Mouse (Mus musculus) midbrain, embryonic 12.5 days (tissue): ENCODE data around the gene Vps52. TPM values are rescaled to one million over a fixed set of nuclear protein-coding genes. Genes with fewer than 3 reads are reported as not detected.

Source experiments
- ATAC-seq: fragments of 200-750 bp; cut with Nextera tagmentation; 2 replicates; pipeline ENCODE4 v1.8.0; 2017; ENCODE audit warnings: low read depth, moderate TSS enrichment, moderate library complexity; ENCODE audit not compliant: low FRiP score
- H3K27ac ChIP-seq: fragments of 300-500 bp; sonication (generic); replicated peaks from 2 replicates; pipeline ENCODE4 v1.5.1; 2016; ENCODE audit warnings: mild to moderate bottlenecking
- H3K27me3 ChIP-seq: fragments of 300-500 bp; sonication (generic); 2 replicates; pipeline ENCODE4 v1.6.1; 2016; ENCODE audit warnings: mild to moderate bottlenecking
- H3K36me3 ChIP-seq: fragments of 300-500 bp; sonication (generic); 2 replicates; pipeline ENCODE4 v1.6.1; 2016
- H3K4me1 ChIP-seq: fragments of 300-500 bp; sonication (generic); 2 replicates; pipeline ENCODE4 v1.6.1; 2016
- H3K4me2 ChIP-seq: fragments of 300-500 bp; sonication (generic); replicated peaks from 2 replicates; pipeline ENCODE4 v1.6.1; 2016; ENCODE audit warnings: mild to moderate bottlenecking, moderate library complexity
- H3K4me3 ChIP-seq: fragments of 300-500 bp; sonication (generic); 2 replicates; pipeline ENCODE4 v1.5.1; 2016; ENCODE audit warnings: mild to moderate bottlenecking
- H3K9ac ChIP-seq: fragments of 300-500 bp; sonication (generic); replicated peaks from 2 replicates; pipeline ENCODE4 v1.6.1; 2016; ENCODE audit warnings: mild to moderate bottlenecking, moderate library complexity
- H3K9me3 ChIP-seq: fragments of 300-500 bp; sonication (generic); 2 replicates; pipeline ENCODE4 v1.6.1; 2016; ENCODE audit warnings: mild to moderate bottlenecking
- WGBS: fragments of 180-500 bp; shearing (Covaris S2); methylation state at CpG from one replicate; pipeline ENCODE4 v1.1.7; 2016; 5-methylcytosine and 5-hydroxymethylcytosine counted together
- polyA plus RNA-seq: library from polyadenylated mRNA; unstranded; fragments of >200 nt; fragmentation: Nextera tagmentation; extraction: Ambion mirVana; gene quantifications from 2 replicates; pipeline ENCODE4 v1.2.1, GENCODE M21; 2016

Gene Vps52
- polyA plus RNA-seq, 1 experiment from 2014 or later: 70.9 TPM

DNA sequence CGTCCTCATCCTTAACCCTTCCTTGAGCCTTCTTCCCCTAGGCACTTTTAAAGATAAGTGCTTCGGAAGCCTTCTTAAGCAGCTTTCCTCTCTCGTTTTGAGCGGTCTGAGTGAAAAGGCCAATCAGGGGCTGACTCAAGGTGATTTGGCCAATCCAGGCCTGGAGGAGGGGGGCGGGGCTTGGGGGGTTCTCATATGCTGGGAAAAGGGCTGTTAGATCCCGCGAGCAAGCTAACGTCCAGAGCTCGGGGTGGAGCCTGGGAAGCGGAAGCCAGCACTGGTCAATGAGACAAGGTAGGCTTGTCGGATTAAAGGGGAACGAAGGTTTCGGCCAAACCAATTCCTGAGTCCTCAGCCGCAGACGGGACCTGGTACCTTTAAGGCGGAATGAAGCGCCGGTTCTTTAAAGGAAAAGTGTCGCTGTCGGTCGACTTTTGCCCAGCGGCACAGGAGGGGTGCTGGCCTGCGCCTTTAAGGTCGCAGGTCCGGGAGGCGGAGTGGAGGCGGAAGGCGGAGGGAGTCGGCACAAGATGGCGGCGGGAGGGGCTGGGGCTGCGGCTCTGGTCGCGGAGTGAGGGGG is 39.9 kb upstream of the Vps52 start, which contains the start of the genes Tapbp and Zbtb22:
Tapbp (plus strand) TSS at position 229 of the 580 bp plus-strand sequence.
Zbtb22 (plus strand) TSS at position 234 of the 580 bp plus-strand sequence.
- Histone ChIP-seq H3K4me2 (peak within 1 kb of the TSS; percentile 53), H3K9me3 (no peaks in the 10 kb centered on the region), H3K27me3 (peaks cover 14% of the 10 kb centered on the region), H3K4me3 (peak within 1 kb of the TSS; percentile 68), H3K4me1 (peaks cover 51% of the 10 kb centered on the region), H3K36me3 (peaks cover 54% of the 10 kb centered on the region), H3K27ac (peak within 1 kb of the TSS; percentile 88), H3K9ac (peak within 1 kb of the TSS; percentile 66)
- ATAC-seq: peak; percentile 92
- under 1% methylated on average over 32 of the region's 34 CpGs for whole genome bisulfite sequencing

DNA sequence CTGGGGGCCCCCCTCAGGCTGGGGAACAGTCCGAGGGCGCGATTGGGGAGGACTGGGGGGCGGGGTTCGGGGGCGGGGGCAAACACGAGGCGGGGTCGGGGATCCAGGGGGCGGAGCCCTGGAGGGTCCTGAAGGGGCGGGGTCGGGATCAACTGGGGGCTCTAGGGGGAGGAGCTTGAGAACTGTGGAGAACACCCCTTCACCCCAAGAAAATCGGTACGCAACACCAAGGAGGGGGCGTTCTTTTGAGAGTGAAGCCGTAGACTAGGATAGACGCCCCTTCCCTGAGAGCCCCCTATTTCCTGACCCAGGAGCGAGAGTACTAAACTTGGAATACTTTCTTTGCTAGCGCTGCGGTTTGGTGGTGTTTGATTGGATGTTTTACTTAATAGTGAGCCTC is 39.3 kb upstream of the Vps52 start:
- Histone ChIP-seq H3K4me2 (peak overlapping the region; percentile 53), H3K4me1 (peaks cover 52% of the 10 kb centered on the region), H3K9me3 (no peaks in the 10 kb centered on the region), H3K9ac (peak overlapping the region; percentile 66), H3K4me3 (peak overlapping the region; percentile 68), H3K27me3 (peaks cover 14% of the 10 kb centered on the region), H3K36me3 (peaks cover 50% of the 10 kb centered on the region), H3K27ac (peak overlapping the region; percentile 88)
- peak; percentile 7 for ATAC-seq
- under 1% methylated on average over 20 of the region's 20 CpGs for WGBS

DNA sequence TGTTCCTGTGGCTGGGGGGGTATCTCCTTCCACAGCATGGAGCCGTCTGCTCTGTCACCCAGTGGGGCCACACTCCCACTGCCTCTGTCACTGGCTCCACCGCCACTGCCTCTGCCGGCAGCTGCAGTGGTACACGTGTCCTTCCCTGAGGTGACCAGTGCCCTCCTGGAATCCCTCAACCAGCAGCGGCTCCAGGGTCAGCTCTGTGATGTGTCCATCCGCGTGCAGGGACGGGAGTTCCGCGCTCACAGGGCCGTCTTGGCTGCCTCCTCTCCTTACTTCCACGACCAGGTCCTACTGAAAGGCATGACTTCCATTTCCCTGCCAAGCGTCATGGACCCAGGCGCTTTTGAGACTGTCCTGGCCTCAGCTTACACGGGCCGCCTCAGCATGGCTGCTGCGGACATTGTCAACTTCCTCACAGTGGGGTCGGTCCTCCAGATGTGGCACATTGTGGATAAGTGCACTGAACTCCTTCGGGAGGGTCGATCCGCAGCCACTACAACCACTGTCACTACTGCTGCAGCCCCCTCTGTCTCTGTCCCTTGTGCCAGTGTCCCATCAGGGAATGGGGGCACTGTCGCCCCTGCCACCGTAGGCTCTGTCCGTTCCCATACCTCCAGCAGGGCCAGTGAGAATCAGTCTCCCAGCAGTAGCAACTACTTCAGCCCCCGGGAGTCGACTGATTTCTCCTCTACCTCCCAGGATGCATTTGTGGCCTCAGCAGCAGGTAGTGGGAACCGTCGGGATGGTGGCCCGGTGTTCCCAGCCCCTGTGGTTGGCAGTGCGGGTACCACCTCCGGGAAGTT is 38.6 kb upstream of the Vps52 start:
- ATAC-seq: no peak
- H3K4me3 ChIP-seq: peak overlapping the region; percentile 68
- no peaks in the 10 kb centered on the region for H3K9me3 ChIP-seq
- peaks cover 50% of the 10 kb centered on the region for H3K4me1 ChIP-seq
- 76% methylated on average over 31 of the region's 31 CpGs for WGBS
- peak overlapping the region; percentile 53 for H3K4me2 ChIP-seq
- peak overlapping the region; percentile 66 for H3K9ac ChIP-seq
- H3K27me3 ChIP-seq: peaks cover 14% of the 10 kb centered on the region
- H3K36me3 ChIP-seq: peaks cover 43% of the 10 kb centered on the region
- no peak overlapping the region for H3K27ac ChIP-seq

DNA sequence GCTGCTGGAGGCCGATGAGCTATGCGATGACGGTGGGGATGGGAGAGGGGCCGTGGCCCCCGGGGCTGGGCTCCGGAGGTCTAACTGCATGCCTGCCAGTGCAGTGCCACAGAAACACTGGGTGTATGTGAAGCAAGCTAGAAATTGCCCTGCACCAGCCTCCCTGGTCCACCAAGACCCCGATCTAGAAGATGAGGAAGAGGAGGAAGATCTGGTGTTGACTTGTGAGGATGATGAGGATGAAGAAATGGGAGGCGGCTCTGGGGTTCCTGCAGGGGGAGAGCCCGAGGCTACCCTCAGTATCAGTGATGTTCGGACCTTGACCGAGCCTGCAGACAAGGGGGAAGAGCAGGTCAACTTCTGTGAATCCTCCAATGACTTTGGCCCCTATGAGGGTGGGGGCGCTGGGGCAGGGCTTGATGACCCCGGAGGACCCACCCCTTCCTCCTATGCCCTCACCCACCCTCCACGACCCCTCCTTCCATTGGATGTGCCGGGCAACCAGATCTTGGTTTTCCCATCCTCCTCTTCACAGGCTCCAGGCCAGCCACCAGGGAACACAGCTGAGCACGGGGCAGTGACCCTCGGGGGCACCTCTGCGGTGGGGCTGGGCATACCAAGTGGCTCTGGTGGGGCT is 37.8 kb upstream of the Vps52 start:
- no peak for ATAC-seq
- Histone ChIP-seq H3K27ac (no peak overlapping the region), H3K36me3 (peaks cover 36% of the 10 kb centered on the region), H3K4me3 (0 out of 2 replicates have a peak overlapping the region, but pooled peaks have one; percentile 68), H3K27me3 (peaks cover 14% of the 10 kb centered on the region), H3K4me1 (peaks cover 50% of the 10 kb centered on the region), H3K4me2 (no peak overlapping the region; the same call in 1 of the 2 replicates), H3K9ac (no peak overlapping the region), H3K9me3 (no peaks in the 10 kb centered on the region)
- WGBS: 83% methylated on average over 18 of the region's 18 CpGs

DNA sequence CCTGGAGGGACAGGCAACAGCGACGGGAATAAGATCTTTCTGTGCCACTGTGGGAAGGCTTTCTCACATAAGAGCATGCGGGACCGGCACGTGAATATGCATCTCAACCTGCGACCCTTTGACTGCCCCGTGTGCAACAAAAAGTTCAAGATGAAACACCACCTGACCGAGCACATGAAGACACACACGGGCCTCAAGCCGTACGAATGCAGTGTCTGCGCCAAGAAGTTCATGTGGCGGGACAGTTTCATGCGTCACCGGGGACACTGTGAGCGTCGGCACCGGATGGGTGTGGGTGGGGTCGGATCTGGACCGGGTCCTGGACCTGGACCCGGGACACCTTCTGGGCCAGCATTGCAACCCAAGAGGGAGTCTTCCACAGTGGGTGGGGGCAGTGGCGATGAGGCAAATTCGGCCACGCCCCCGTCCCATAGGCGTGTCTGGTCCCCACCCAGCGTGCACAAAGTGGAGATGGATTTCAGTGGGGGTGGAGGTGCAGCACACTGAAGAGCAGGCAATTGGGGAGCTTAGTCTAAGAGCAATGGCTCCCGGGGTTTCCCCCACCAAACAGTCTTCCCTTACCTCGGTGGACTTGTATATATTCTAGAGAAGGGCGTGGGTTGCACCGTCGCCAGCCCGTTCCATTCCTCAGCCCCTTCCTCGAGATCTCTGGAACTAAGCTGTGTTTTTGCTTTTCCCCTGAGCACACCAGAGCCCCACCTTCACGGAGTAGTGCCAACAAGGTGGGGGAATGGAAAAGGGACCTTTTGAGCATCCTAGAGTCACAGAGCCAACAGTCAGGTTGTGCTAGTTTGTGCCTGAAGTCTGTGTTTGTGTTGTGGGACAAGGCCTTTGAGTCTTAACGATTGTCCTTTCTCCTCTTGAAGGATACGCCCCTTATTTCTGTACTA is 37.1 kb upstream of the Vps52 start:
- Histone ChIP-seq H3K4me2 (peak overlapping the region; percentile 81), H3K4me1 (peaks cover 50% of the 10 kb centered on the region), H3K36me3 (peaks cover 29% of the 10 kb centered on the region), H3K9ac (0 out of 2 replicates have a peak overlapping the region, but pooled peaks have one; percentile 54), H3K4me3 (peak overlapping the region; percentile 47; the same call in 1 of the 2 replicates), H3K27ac (no peak overlapping the region), H3K27me3 (peaks cover 14% of the 10 kb centered on the region), H3K9me3 (no peaks in the 10 kb centered on the region)
- ATAC-seq: no peak
- 64% methylated on average over 37 of the region's 37 CpGs for WGBS

DNA sequence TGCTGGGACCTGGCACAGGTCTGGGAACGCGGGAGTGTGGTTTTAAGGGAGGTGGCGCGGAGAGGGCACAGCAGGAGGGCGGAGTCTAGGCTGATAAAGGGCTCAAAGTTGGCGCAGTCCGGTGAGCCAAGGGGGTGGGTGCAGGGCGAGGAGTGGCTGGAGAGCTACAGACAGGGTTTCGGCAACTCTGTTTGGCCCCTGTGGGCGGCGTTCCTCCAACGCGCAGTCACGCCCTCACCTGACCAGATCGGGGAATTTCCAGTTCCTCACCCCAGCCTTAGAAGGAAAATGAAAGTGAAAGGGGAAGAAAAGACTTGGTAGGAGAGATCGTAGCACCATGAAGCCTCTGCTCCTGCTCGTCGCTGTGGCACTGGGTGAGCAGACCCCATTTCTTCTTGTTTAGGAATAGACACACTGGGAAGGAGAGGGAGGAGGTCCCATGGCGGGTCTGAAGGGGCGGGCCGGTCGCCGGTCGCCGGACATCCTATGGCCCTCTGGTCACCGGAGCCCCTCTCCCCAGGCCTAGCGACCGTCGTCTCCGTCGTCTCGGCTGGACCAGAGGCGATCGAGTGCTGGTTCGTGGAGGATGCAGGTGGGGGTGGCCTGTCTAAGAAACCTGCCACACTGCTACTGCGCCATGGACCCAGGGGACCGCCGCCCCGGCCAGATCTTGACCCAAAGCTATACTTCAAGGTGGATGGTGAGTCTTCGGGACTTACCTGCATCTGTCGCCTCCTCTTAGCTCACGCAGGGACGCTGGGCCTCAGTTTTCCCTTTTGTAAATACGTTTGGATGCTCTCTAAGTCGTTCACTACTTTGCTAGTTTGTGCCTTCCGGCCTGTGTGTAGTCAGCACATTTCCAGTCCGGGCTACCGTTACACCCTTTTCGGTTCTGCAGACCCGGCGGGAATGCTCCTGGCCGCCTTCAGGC is 36.0 kb upstream of the Vps52 start:
- under 1% methylated on average over 52 of the region's 52 CpGs for WGBS
- ATAC-seq: no peak
- peaks cover 49% of the 10 kb centered on the region for H3K4me1 ChIP-seq
- H3K27me3 ChIP-seq: peaks cover 14% of the 10 kb centered on the region
- H3K27ac ChIP-seq: peak overlapping the region; percentile 58
- H3K4me2 ChIP-seq: peak overlapping the region; percentile 81
- peak overlapping the region; percentile 47 for H3K4me3 ChIP-seq
- H3K9me3 ChIP-seq: no peaks in the 10 kb centered on the region
- peak overlapping the region; percentile 54 for H3K9ac ChIP-seq
- H3K36me3 ChIP-seq: peaks cover 19% of the 10 kb centered on the region; the same call in 1 of the 2 replicates

DNA sequence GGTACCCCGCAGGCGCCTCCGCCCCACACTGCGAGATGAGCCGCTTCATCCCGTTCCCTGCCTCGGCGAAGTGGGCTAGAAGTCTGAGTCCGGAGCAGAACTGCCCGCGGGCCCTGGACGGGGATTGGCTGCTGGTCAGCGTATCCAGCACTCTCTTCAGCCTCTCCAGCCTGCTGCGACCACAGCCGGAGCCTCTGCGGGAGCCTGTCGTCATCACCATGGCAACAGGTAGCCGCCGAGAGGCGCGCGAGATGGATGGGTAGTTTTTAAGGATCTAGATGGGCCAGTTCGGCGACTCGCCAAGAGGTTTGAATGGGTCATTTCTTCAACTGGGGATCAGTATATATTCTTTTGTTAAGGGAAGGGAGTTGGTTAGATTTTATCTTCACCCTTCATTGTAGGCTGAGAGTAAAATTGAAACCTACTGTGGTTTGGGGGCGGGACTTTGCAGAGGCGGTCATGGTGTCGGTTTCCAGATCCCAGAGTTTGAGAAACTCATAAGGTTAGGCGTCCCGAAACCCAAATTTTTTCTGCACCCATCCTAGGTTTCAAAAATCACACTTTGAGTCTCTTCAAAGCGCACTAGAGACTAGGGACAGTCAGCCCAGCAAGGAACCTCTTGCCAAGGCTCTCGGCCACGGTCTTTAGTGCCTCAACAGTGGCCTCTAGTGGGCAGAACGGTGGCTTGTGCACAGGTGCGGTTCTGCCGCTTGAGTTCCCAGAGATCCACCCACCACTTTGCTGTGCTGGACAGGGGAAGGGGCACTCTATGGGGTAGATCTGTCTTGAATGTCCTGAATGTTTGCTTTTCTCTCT is 35.1 kb upstream of the Vps52 start:
- Histone ChIP-seq H3K4me1 (peaks cover 40% of the 10 kb centered on the region), H3K36me3 (peaks cover 16% of the 10 kb centered on the region; the same call in 1 of the 2 replicates)
- ATAC-seq: peak; percentile 57

DNA sequence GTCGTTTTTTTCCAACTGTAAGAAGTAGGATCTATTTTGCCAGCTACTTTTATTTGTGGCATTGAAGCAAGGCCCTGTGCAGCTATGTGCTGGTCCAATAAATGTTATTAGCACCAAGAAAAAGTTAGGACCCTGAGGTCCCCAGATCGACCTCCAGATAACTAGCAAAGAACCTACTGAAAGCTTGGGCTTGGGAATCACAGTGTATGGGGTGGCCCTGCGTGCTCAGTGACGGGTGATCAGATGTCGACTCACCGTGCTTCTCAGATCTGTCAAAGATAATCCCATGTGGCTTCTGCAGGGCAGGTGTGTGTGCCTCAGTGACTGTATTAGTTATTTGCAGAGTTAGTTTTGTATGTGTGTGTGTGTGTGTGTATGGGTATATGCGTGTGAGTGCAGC is 34.3 kb upstream of the Vps52 start:
- Histone ChIP-seq H3K36me3 (peaks cover 16% of the 10 kb centered on the region; the same call in 1 of the 2 replicates), H3K9ac (no peak overlapping the region), H3K27me3 (peaks cover 14% of the 10 kb centered on the region), H3K4me3 (no peak overlapping the region), H3K27ac (no peak overlapping the region), H3K4me1 (peaks cover 40% of the 10 kb centered on the region), H3K4me2 (no peak overlapping the region), H3K9me3 (no peaks in the 10 kb centered on the region)
- 90% methylated on average over 7 of the region's 7 CpGs for WGBS
- ATAC-seq: no peak

More for the DNA sequence above, 35.1 kb upstream of the Vps52 start:
- H3K4me3 ChIP-seq: peak overlapping the region; percentile 47
- peak overlapping the region; percentile 81 for H3K4me2 ChIP-seq
- under 1% methylated on average over 36 of the region's 36 CpGs for WGBS
- peak overlapping the region; percentile 54 for H3K9ac ChIP-seq
- H3K27me3 ChIP-seq: peaks cover 14% of the 10 kb centered on the region
- no peaks in the 10 kb centered on the region for H3K9me3 ChIP-seq
- peak overlapping the region; percentile 58 for H3K27ac ChIP-seq

DNA sequence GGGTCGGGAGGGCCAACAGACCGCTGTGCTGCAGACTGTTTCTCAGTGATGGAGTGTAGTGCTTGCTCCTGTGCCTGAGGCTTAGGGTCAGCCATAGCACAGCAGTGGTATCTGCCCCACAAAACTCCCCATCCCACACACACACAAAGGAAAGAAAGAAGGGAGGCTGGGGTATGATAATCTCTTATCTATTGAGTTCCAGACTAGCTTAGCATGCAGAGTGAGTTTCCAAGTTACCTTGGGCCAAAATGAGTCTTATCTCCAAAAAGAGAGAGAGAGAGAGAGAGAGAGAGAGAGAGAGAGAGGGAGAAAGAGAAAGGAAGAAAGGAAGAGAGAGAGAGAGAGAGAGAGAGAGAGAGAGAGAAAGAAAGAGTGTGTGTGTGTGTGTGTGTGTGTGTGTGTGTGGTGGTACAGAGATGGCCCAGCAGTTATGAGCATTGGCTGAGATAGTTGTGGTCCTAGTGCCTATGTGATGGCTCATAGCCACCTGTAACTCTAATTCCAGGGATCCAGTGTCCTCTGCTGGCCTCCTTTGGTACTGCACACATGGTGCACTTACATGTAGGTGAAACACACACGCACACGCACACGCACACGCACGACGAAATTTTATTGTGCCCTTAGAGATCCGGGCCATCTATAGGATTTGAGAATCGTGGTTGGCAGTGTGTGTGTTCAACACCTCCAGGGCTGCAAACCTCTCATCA is 30.9 kb upstream of the Vps52 start:
- no peaks in the 10 kb centered on the region for H3K27me3 ChIP-seq
- H3K4me3 ChIP-seq: no peak overlapping the region
- no peak overlapping the region for H3K27ac ChIP-seq
- ATAC-seq: no peak
- H3K9ac ChIP-seq: no peak overlapping the region
- no peak overlapping the region for H3K4me2 ChIP-seq
- H3K36me3 ChIP-seq: 0 out of 2 replicates have a peak, but pooled peaks cover 7% of the 10 kb centered on the region
- H3K9me3 ChIP-seq: no peaks in the 10 kb centered on the region
- 83% methylated on average over 10 of the region's 10 CpGs for WGBS
- H3K4me1 ChIP-seq: peaks cover 26% of the 10 kb centered on the region
